Mouse (Mus musculus) spleen, postnatal 14 days (tissue): ENCODE measurements around the gene Stbd1.

Experiments
- DNase-seq, 2 experiments: peaks; one replicate each; pipeline ENCODE4 v3.0.0; 2021 to 2022; ENCODE audit warnings: low spot score in 2 of 2

Gene Stbd1

GRCm38 (mm10) chr5:92635891-92636290, 33.0 kb downstream of the Stbd1 start:
- no peak for DNase-seq

GRCm38 (mm10) chr5:92640861-92641260, 38.0 kb downstream of the Stbd1 start:
- no peak for DNase-seq
